Mouse (Mus musculus) MEL (cell line): ENCODE results near the gene Nrxn2. TPM values are rescaled to one million over a fixed set of nuclear protein-coding genes. Genes with fewer than 3 reads are reported as not detected.

ENCODE experiments used
- DNase-seq: peaks from one replicate; pipeline ENCODE4 v3.0.0; 2011; ENCODE audit warnings: low read depth, low spot score
- H3K27ac ChIP-seq: 2 replicates; pipeline ENCODE4 v1.5.1; 2012; ENCODE audit warnings: low read depth, mild to moderate bottlenecking, control low read depth, low read length, moderate library complexity; ENCODE audit not compliant: control insufficient read depth
- H3K27me3 ChIP-seq, 2 experiments: fragments of 150-350 bp in 1 of 2; sonication (generic) in 1 of 2; 2 replicates each; pipeline ENCODE4 v1.6.1; 2012; ENCODE audit warnings: low read length in 2 of 2, mild to moderate bottlenecking in 2 of 2, improper control_type of control experiment in 1 of 2, moderate library complexity in 1 of 2; ENCODE audit not compliant: insufficient read depth in 2 of 2, control insufficient read depth in 1 of 2
- H3K36me3 ChIP-seq, 2 experiments: 2 replicates each; pipeline ENCODE4 v1.6.1; 2012 to 2014; ENCODE audit warnings: low read length in 2 of 2, improper control_type of control experiment in 1 of 2, inconsistent platforms in 1 of 2, mild to moderate bottlenecking in 1 of 2; ENCODE audit not compliant: insufficient read depth in 2 of 2, control insufficient read depth in 1 of 2
- H3K4me1 ChIP-seq, 2 experiments: fragments of 150-350 bp in 1 of 2; sonication (generic) in 1 of 2; 2 replicates each; pipeline ENCODE4 v1.6.1; 2012; ENCODE audit warnings: low read length in 2 of 2, improper control_type of control experiment in 1 of 2, mild to moderate bottlenecking in 1 of 2; ENCODE audit not compliant: insufficient read depth in 2 of 2, control insufficient read depth in 1 of 2
- H3K4me3 ChIP-seq, 2 experiments: fragments of 150-350 bp in 1 of 2; sonication (generic) in 1 of 2; 2 replicates each; pipeline ENCODE4 v1.5.1; 2012; ENCODE audit warnings: low read depth in 2 of 2, low read length in 2 of 2, mild to moderate bottlenecking in 2 of 2, moderate library complexity in 2 of 2, control low read depth in 1 of 2, improper control_type of control experiment in 1 of 2; ENCODE audit not compliant: control insufficient read depth in 1 of 2, insufficient read depth in 1 of 2
- H3K79me2 ChIP-seq: 2 replicates; pipeline ENCODE4 v1.6.1; 2012; ENCODE audit warnings: mild to moderate bottlenecking, low read length, moderate library complexity; ENCODE audit not compliant: control insufficient read depth, poor library complexity, insufficient read depth
- H3K9ac ChIP-seq: 2 replicates; pipeline ENCODE4 v1.6.1; 2012; ENCODE audit warnings: low read depth, mild to moderate bottlenecking, control low read depth, low read length, moderate library complexity; ENCODE audit not compliant: control insufficient read depth, poor library complexity, severe bottlenecking
- H3K9me3 ChIP-seq: fragments of 150-350 bp; sonication (generic); replicated peaks from 2 replicates; pipeline ENCODE4 v1.6.1; 2012; ENCODE audit warnings: mild to moderate bottlenecking, low read length, improper control_type of control experiment, moderate library complexity; ENCODE audit not compliant: insufficient read depth
- CHD2 ChIP-seq: IDR thresholded peaks from 2 replicates; pipeline ENCODE4 v1.6.1; 2011; ENCODE audit warnings: low read length, improper control_type of control experiment
- GATA1 ChIP-seq: IDR thresholded peaks from 2 replicates; pipeline ENCODE4 v1.6.1; 2011; ENCODE audit warnings: low read depth, low read length, improper control_type of control experiment
- HCFC1 ChIP-seq: IDR thresholded peaks from 2 replicates; pipeline ENCODE4 v1.6.1; 2012; ENCODE audit warnings: low read depth, mild to moderate bottlenecking, inconsistent platforms, low read length, improper control_type of control experiment, moderate library complexity
- KAT2A ChIP-seq: conservative IDR thresholded peaks from 2 replicates; pipeline ENCODE4 v1.6.1; 2012; ENCODE audit warnings: low read depth, low read length, improper control_type of control experiment, inconsistent platforms
- MAZ ChIP-seq: IDR thresholded peaks from 2 replicates; pipeline ENCODE4 v1.6.1; 2012; ENCODE audit warnings: low read depth, mild to moderate bottlenecking, inconsistent platforms, low read length, improper control_type of control experiment
- MEF2A ChIP-seq: IDR thresholded peaks from 2 replicates; pipeline ENCODE4 v1.6.1; 2014; ENCODE audit warnings: low read depth, mild to moderate bottlenecking, inconsistent platforms, low read length, improper control_type of control experiment; ENCODE audit not compliant: poor library complexity, insufficient replicate concordance, severe bottlenecking; ENCODE audit errors: extremely low read depth
- MXI1 ChIP-seq: IDR thresholded peaks from 2 replicates; pipeline ENCODE4 v1.6.1; 2011; ENCODE audit warnings: mild to moderate bottlenecking, low read depth, low read length, improper control_type of control experiment
- NRF1 ChIP-seq: IDR thresholded peaks from 2 replicates; pipeline ENCODE4 v1.6.1; 2014; ENCODE audit warnings: low read depth, mild to moderate bottlenecking, inconsistent platforms, low read length, improper control_type of control experiment, moderate library complexity; ENCODE audit not compliant: poor library complexity, insufficient read depth, severe bottlenecking
- RCOR1 ChIP-seq: IDR thresholded peaks from 2 replicates; pipeline ENCODE4 v1.6.1; 2012; ENCODE audit warnings: low read depth, mild to moderate bottlenecking, inconsistent platforms, low read length, improper control_type of control experiment
- SIN3A ChIP-seq: IDR thresholded peaks from 2 replicates; pipeline ENCODE4 v1.6.1; 2012; ENCODE audit warnings: low read length, improper control_type of control experiment, inconsistent platforms
- TBP ChIP-seq: IDR thresholded peaks from 2 replicates; pipeline ENCODE4 v1.8.0; 2011; ENCODE audit warnings: low read depth, low read length, improper control_type of control experiment
- USF1 ChIP-seq: IDR thresholded peaks from 2 replicates; pipeline ENCODE4 v1.6.1; 2014; ENCODE audit warnings: low read depth, mild to moderate bottlenecking, inconsistent platforms, low read length, improper control_type of control experiment, moderate library complexity
- ZC3H11A ChIP-seq: IDR thresholded peaks from 2 replicates; pipeline ENCODE4 v1.6.1; 2012; ENCODE audit warnings: low read depth, mild to moderate bottlenecking, inconsistent platforms, low read length, improper control_type of control experiment
- polyA plus RNA-seq, 2 experiments: library from polyadenylated mRNA; stranded (reverse) in 1 of 2; unstranded in 1 of 2; fragments of >175 nt in 1 of 2; fragments of >200 nt in 1 of 2; gene quantifications; 2 replicates each; pipeline versions ENCODE4 v1.2.1 to v1.2.4; 2012; ENCODE audit warnings: low replicate concordance in 2 of 2, low read depth in 1 of 2; ENCODE audit not compliant: insufficient read length in 2 of 2, insufficient read depth in 1 of 2, missing spikeins in 1 of 2
- total RNA-seq: library from RNA; depleted of rRNA; stranded (reverse); fragments of 300-350 nt; gene quantifications from 2 replicates; pipeline ENCODE4 v1.2.3, GENCODE M21; 2012

Nrxn2 gene
- total and polyA plus RNA-seq, 3 experiments = 0.39 to 0.42 TPM; not detected in 1

DNA sequence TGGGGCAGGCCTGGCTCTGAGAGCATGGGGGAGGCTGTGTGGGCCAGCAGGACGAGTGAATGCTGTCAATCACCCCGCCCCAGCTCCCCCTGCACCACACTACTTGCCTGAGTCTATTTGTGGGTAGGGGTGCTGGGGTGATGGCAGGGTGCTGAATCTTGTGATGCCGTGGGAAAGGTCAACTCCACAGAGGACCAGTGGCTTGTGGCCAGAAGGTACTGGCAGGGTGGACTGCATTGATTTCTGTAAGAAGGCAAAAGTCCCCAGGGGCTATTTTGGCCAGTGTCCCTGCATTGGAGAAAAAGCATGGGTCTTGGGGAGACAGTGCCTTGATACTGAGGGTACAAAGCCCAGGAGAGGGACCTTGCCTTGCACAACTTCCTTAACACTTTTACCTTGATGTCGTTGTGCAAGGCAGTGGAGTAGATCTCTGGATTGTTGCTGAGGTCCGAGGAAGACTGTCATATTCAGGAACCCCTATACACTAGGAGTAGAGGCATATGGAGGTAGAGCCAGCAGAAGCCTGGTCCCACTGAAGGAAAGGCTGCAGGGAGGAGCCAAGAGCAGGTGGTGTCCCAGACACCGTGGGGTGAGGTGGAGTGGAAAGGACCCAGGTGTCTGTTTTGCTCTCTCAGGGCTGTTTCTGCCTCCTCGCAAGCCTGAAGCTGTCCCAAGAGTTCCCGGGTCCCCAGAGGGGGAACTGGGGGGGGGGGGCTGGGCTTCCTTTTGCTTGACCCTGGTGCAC is 5.8 kb downstream of the Nrxn2 start:
- H3K9ac ChIP-seq = no peak overlapping the region
- no peaks in the 10 kb centered on the region for H3K79me2 ChIP-seq
- TF ChIP-seq GATA1 (no peak), KAT2A (no peak), RCOR1 (no peak), CHD2 (no peak), USF1 (no peak)
- TF ChIP-seq, all 39 proteins: peak for 0
- no peak for DNase-seq
- Histone ChIP-seq H3K9me3 (no peaks in the 10 kb centered on the region), H3K4me1 (no peaks in the 10 kb centered on the region), H3K4me3 (no peak overlapping the region), H3K27ac (no peak overlapping the region), H3K27me3 (no peaks in the 10 kb centered on the region), H3K36me3 (no peaks in the 10 kb centered on the region)

DNA sequence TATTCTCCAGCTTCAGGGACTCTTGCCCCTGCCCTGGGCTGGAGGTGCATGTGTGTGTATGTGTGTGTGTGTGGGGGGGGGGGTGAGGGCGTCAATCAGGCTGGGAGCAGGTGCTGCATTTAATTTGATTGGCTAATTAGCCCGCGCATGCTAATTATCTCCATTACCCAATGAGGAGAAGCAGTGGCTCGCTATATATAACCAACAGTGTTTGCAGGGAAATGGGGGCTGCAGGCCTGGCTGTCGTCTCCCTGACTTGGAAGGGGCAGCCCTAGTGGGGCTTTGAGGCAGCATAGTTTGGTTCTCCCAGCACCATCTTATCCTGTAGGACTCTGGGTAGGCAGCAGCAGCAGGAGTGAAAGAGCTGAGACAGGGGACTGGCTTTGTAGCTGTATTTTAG is 7.1 kb downstream of the Nrxn2 start:
- H3K4me3 ChIP-seq = no peak overlapping the region
- H3K36me3 ChIP-seq = no peaks in the 10 kb centered on the region
- H3K4me1 ChIP-seq = no peaks in the 10 kb centered on the region
- H3K9ac ChIP-seq = no peak overlapping the region
- TF ChIP-seq ZC3H11A (no peak), HCFC1 (no peak), MEF2A (no peak)
- TF ChIP-seq, all 39 proteins: peak for 0
- no peaks in the 10 kb centered on the region for H3K9me3 ChIP-seq
- H3K27me3 ChIP-seq = no peaks in the 10 kb centered on the region
- H3K27ac ChIP-seq = no peak overlapping the region
- DNase-seq = no peak
- no peaks in the 10 kb centered on the region for H3K79me2 ChIP-seq

DNA sequence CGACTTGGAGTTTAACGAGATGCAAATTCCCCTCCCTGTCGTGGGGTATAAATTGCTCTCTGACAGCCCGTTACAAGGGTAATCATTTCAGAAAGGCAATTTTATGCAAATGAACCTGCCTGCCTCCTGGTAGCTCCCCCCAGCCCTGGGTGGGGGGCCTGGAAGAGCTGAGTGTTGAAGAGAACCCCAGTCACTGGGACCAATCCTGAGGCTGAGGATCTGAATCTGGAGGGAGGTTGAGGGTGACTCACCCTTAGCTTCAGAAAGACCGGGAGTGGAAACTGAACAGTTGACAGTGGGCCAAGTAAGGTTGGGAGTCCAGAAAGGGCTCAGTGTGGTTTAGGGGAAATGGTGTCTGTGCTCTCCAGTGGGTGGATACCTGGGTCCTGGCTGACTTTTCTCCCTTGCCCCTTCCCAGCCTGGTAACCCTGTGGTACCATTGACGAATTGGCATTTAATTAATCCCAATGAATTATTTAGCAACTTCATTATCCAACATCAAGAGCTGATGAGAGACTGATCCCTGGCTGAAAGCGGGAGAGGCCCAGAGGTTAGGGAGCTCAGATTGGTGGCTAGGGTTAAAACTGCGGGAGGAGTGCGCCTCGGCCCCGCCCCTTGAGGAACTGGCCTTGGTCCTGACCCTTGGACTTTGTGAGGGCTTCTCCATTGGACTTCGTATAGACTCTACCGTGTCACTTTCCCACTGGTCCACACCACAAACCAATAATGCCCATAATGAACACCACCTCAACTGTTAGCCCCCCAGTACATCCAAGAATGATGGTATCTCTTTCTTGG is 8.4 kb downstream of the Nrxn2 start:
- Histone ChIP-seq H3K27ac (no peak overlapping the region), H3K79me2 (no peaks in the 10 kb centered on the region), H3K36me3 (no peaks in the 10 kb centered on the region), H3K4me1 (no peaks in the 10 kb centered on the region), H3K9ac (no peak overlapping the region), H3K27me3 (no peaks in the 10 kb centered on the region), H3K4me3 (no peak overlapping the region), H3K9me3 (no peaks in the 10 kb centered on the region)
- 0 out of 2 replicates have a peak, but pooled peaks have one; percentile 22 for TF ChIP-seq MXI1
- TF ChIP-seq MAZ = peak; percentile 67; the same call in 1 of the 2 replicates
- no peak for TF ChIP-seq NRF1
- no peak for TF ChIP-seq TBP
- peak; percentile 78 for TF ChIP-seq SIN3A
- peak; percentile 67 for DNase-seq
